Mouse (Mus musculus): ENCODE data around the gene Dnajc3.
A peak's percentile ranks its signal among the peaks of the same experiment; 100 is the strongest.
"Not testable (repeated sequence)": the region's sequence is repeated elsewhere in the genome, so short reads cannot be mapped to it uniquely, and the experiment has no call there.

Gene Dnajc3

GRCm38 (mm10) chr14:118931181-118931580 lies 6.6 kb upstream of the Dnajc3 start:
- no peak for DNase-seq (ENCODE audit: low spot score)

DNA sequence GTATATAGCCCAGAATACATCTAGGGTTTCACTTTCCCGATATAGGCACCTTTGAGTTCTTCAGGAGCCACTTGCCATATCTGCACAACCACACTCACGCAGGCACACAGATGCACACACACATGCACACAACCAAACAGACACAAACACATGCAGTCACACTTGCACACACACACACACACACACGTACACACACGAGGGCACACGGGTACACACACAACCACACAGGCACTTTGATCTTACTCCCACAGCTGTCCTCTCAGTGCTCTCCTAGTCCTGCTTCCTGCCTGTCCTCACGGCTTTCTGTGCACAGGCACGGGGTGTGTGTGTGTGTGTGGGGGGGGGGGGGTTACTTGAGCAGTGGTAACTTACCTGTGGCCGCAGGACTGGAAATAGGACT lies 4.8 kb upstream of the Dnajc3 start:
- DNase-seq (ENCODE audit: low spot score), result no peak

DNA sequence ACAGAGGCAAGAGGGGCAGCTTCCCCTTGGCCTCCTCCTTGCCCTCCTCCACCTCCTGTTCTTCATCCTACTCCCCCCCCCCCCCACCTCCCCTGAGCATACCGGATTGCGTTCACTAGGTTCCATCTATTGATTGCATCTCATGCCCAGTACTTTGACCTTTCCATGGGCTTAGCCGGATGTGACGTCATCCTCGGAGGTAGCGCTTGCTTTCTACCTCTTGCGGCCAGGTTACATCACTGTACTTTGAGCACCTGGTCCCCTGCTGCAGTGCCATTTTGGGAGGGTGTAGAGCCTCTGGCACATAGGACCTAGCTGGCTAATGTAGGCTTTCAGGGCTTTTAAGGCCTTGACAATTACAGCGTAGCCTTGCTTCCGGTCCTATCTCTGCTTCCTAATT lies 3.1 kb upstream of the Dnajc3 start:
- DNase-seq (ENCODE audit: low spot score), result no peak

DNA sequence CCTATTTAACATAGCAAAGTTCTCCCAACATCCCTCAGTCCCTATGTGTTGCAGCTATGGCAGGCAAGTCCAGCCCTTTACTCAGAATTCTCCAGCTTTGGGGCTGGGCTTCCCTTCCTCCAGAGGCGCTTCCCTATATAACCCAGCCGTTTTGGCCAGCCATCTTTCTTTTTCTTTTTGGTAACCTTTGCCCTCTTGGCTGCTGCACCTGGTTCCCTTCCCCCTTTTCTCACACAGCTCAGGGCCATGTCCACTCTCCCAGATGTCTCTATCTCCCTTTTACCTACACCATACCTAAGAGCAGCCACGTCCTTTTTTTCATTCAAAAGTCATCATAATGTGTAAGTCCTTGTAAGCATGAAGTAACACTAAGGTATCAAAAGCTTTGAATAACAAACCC lies 1.5 kb upstream of the Dnajc3 start:
- DNase-seq (ENCODE audit: low spot score), result no peak

DNA sequence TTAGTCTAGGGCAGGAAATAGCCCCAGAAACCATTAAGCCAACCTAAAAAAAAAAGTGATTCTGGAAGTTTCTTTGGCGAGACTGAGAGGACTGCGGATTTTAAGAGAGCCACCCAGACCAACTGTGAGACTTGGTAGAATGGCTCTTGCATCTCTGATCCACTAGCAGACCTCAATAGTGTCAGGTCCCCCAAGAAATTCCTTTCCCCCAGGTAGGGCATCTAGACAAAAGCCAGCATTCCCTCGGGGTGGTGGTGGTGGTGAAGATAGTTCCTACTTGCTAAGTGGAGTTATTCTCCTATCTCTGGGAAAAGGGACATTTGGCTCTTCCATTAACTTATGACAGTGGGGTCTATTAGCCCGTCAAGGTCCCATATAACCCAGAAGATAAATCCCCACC lies 824 bp upstream of the Dnajc3 start:
- DNase-seq (ENCODE audit: low spot score), result peak; percentile 20

GRCm38 (mm10) chr14:118938551-118938950 lies 775 bp downstream of the Dnajc3 start:
- DNase-seq (ENCODE audit: low spot score), result peak; percentile 20

- no peak for DNase-seq (ENCODE audit: low spot score)
These were observed 3.2 kb downstream of the Dnajc3 start for GRCm38 (mm10) chr14:118940796-118941495.

DNA sequence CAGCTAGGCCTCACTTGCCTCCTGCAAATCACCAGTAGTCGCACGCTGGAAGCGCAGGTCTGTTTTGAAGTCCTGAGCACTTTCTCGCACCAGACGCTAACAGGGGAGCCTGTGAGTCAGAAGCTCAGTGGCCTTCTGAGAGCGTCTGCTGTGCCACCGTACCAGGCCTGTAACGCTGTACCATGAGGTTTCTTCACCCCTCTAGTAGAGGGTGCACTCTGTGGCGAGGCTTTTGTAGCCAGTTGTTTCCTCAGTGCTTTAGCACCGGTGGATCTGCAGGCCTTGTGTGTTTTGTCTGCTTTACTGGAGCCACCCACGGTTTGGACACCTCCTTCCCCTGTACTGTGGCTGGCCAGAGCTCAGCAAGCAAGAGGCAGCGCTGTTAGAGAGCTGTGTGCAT lies 4.3 kb downstream of the Dnajc3 start:
- no peak for DNase-seq (ENCODE audit: low spot score)

DNA sequence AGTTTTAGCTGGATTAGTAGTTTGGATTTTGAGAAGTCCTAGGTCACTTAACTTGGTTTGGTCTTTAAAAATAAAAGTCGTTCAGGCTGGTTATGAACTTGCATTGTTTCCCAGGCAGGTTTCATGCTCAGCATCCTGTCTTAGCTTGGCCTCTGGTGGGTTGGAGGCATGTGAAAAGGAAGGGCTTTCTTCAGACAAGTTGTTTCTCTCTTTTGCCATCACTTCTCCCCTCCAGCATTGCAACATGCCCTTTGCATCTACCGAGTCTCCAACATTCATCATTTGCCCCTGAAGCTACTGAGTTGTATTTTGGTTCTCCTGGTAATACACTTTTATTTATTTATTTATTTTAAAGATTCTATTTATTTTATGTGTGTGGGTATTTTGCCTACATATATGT lies 6.9 kb downstream of the Dnajc3 start:
- no peak for DNase-seq (ENCODE audit: low spot score)

- no peak for DNase-seq (ENCODE audit: low spot score)
These were observed 11.1 kb downstream of the Dnajc3 start for GRCm38 (mm10) chr14:118948841-118949240.

DNA sequence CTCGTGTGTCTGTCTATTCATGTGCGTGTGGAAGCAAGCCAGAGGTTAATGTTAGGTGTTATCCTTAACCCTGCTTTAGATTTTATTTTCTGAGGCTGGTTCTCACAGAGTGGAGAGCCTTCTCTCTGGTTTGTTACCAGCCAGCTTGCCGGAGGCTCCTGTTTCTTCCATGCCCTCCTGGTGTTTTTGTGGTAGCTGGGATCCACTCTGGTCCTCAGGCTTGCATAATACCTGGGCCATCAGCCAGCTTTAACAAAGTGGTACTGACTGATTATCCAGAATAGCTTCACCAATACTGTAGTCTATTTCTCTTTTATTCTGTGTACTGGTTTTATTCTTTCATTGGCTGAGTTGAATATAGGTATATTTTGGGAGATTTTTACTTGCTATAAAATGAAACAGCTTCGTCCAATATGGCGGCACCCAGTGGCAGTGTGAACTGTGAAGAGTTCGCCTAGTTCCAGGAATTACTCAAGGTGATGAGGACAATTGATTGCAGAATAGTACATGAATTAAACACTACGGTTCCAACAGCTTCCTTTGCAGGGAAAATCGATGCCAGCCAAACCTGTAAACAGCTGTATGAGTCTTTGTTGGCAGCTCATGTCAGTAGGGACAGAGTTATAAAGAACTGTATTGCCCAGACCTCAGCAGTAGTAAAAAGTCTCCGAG lies 14.3 kb downstream of the Dnajc3 start:
- DNase-seq (ENCODE audit: low spot score), result no peak

DNA sequence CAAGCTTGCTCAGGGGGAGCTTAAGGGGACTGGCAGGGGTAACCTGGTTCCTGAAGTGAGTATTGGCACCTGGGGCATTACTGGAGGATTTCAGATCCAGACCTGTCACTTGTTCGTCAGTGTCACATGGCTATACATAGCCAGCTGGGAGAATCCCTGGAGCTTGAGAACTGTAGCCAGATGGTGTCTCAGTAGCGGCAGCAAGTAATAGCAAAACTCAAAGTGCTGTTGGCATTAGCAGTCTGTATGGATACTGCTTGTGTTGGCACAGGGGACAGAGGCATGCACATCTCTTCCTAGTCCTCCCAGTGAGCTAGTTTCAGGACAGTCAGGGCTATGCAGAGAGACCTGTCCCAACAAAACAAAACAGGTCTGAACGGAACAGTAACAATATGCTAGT lies 20.2 kb downstream of the Dnajc3 start:
- no peak for DNase-seq (ENCODE audit: low spot score)

DNA sequence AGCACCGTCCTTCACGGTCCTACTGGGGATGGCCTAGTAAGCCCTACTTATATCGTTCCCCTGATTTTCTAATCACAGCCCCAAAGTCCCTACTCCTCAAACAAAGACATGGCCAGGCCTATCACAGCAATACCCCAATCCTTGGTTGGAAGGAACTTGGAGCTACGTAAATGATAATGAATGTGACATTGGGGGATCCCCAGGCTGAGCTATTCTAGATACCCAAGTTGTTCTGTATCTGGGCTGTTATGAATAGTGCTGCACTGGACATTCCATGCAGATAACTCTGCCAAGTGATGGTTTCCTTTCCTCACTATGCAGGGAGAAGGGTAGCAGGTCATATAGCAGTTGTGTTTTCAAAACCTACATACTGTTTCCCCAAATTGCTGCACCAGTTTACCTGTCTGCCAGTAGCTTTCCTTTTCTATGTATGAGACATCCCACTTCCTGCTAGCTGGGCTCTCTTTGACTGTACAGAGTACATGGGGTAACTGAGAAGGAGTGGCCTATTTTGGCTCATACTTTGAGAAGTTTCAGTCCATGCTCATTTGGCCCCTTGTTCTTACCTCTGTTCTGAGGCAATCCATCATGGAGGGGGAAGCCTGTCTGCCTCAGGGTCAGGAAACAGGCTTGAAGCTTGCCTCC lies 27.7 kb downstream of the Dnajc3 start:
- DNase-seq (ENCODE audit: low spot score), result no peak

DNA sequence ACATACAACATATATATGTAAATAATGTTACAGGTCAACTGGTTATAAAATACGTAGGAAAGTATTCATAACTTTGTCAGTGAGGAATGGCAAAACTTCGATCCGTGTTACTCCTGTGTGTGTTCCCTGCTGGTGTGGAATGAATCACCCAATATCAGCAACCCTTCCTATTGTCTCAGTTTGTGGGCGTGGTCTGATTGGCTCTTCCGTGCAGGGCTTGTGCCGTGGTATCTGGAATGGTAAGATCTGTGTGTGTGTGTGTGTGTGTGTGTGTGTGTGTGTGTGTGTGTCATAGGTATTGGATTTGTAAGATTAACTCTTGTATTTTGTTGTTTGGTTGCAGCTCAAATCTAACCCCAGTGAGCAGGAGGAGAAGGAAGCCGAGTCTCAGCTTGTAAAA lies 29.9 kb downstream of the Dnajc3 start:
- DNase-seq (ENCODE audit: low spot score), result no peak

- DNase-seq (ENCODE audit: low spot score), result no peak
These were observed 34.5 kb downstream of the Dnajc3 start for GRCm38 (mm10) chr14:118972268-118972667.

DNA sequence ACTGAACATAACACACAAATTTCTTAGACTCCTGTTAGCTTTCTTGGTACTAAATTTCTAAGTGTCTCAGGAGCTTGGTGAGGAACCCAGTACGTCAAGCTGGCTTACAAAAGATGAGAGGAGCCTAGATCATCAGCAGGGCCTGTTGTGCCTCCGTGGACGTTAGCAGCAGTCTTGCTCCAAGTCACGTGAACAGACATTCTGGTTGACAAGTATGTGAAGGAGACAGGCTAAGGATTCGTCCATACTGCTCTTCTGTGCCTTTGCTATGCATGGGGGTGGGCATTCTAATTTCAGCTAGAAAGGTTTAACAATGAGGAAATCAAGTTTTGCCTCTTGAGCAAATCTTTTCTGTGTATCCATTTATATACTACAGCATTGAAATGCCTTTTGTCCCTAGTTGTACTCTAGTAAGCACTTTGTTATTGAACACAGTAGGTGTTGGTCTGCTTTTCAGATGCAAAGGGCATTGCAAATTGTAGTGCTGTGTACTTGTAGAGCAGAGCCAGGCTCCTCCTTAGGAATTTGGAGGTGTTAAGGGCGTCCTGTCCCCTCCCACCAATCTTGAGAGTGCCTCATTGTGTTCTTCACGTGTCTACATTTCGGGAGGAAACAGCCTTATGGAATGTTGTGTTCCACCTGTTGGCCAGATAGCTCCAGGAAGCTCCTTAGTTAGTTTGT lies 39.5 kb downstream of the Dnajc3 start:
- DNase-seq (ENCODE audit: low spot score), result no peak

DNA sequence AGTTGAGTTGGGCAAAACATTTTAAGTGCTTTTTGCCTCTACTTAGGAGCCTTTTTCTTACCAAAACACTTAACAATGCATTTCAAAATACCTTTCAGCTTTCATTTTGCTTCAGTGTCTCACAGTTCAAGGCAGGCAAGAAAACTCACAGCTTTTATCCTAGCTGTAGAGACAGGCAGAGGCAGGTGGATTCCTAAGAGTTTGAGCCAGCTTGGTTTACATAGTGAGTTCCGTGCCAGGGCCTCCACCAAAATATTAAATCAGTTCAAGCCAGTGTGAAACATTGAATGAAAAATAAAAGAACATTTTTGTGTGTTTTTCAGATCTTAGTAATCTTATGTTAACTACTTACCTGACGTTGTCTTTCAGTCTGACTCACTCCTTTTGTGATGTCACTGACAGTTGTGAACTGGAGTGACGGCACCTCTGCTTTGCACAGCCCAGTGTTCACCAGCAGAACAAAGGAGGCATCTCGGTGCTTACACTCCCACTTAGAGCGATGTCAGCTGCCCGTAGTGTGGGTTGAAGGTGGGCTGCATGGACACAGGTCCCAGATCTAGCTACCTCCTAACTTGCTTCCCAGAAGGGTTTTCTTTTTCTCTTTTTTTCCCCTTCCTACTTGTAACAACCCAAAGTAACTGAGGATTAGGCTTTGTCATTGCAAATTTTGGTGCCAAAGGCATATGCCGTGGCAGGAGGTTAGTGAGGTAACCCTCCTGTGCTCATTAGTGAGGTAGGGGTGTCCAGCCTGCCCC lies 42.0 kb downstream of the Dnajc3 start:
- DNase-seq (ENCODE audit: low spot score), result no peak

DNA sequence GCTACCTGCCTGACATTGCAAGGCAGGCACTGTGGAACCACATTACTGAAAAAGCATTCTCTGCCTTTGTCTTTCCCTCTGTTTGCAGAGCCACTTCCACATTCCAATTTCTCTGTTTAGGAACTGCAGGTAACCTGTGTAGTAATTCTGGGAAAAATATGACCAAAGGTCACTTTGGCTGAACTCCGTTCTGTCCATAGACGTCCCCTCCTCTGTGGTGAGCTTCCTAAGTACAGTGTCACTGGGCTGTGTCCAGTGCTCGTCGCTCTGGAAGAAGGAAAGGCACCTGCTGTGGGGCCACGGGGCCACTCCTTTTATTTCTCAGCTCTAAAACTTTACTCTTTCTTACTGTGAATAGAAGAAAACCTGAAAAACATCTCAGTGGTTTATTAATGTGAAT lies 42.6 kb downstream of the Dnajc3 start:
- DNase-seq (ENCODE audit: low spot score), result no peak

- DNase-seq (ENCODE audit: low spot score), result no peak
These were observed 43.1 kb downstream of the Dnajc3 start for GRCm38 (mm10) chr14:118980890-118981289.

DNA sequence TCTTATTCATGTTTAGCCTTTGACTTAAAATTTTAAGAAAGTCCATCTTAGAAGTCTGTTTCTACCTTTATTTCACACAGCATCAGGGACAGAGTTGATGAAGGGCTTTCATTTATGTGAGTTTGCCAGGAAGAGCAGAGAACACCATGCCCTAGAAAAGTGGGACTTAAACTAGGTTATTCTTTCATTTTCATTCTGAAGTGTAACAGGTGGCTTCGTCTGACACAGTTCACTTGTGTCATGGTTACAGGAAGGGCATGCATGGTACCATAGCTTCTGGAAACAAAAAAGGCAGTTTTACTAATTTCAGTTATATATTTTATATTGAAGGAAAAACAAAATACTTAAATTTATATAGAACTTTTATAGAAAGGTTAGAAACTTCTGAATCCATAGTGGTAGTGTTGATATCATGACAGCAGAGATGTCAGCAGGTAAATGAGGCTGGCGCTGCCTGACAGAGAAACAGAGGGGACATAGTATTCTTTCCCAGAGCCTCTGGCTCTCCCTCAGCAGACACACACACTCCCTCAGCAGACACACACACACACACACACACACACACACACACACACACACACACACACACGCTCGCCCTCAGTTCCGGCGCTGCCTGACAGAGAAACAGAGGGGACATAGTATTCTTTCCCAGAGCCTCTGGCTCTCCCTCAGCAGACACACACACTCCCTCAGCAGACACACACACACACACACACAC lies 44.1 kb downstream of the Dnajc3 start:
- DNase-seq (ENCODE audit: low spot score), result not testable (repeated sequence)

- not testable (repeated sequence) for DNase-seq (ENCODE audit: low spot score)
These were observed 44.8 kb downstream of the Dnajc3 start for GRCm38 (mm10) chr14:118982429-118983045.

Data from retina, embryonic 14.5 days (tissue).